Mouse (Mus musculus): ENCODE data around the gene Aldoc.

Gene Aldoc

DNA sequence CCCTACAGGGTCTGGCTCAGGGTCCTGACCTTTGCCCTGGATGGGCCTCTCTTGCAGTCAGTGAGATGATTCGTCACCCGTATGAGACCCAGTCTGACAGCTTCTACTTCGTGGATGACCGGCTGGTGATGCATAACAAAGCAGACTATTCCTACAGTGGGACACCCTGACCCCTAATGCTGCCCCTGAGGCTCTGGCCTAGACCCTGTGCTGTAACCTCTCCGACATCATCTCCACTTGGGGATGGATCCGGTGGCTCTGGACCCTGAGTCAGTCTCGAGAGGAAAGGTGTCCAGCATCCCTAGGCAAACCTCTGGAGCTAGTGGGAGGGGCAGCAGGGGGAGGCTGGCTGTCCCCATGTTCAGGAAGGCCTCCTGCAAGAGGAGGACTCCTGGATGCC lies 25.7 kb downstream of the Aldoc start:
- Histone ChIP-seq H3K36me3 (ENCODE audit: insufficient read depth, low read length) (peaks cover 24% of the 10 kb centered on the region), H3K4me3 (replicated peaks; ENCODE audit: low read length) (no peak overlapping the region), H3K27me3 (ENCODE audit: insufficient read depth, low read length) (no peaks in the 10 kb centered on the region), H3K9me3 (ENCODE audit: low read length) (no peaks in the 10 kb centered on the region), H3K4me1 (replicated peaks; ENCODE audit: low read depth, low read length) (peaks cover 63% of the 10 kb centered on the region)
- TF ChIP-seq POU5F1 (IDR thresholded peaks at IDR 0.05; ENCODE audit: borderline replicate concordance, low read length), result no peak
- no peak for TF ChIP-seq NANOG (IDR thresholded peaks at IDR 0.05; ENCODE audit: borderline replicate concordance, low read length)
- TF ChIP-seq CTCF (conservative IDR thresholded peaks at IDR 0.05; ENCODE audit: low read length), result no peak

GRCm38 (mm10) chr11:78349441-78350358 lies 26.9 kb downstream of the Aldoc start:
- Histone ChIP-seq H3K36me3 (ENCODE audit: insufficient read depth, low read length) (peaks cover 24% of the 10 kb centered on the region), H3K4me1 (replicated peaks; ENCODE audit: low read depth, low read length) (peaks cover 54% of the 10 kb centered on the region), H3K4me3 (replicated peaks; ENCODE audit: low read length) (no peak overlapping the region), H3K9me3 (ENCODE audit: low read length) (no peaks in the 10 kb centered on the region), H3K27me3 (ENCODE audit: insufficient read depth, low read length) (no peaks in the 10 kb centered on the region)
- TF ChIP-seq POU5F1 (IDR thresholded peaks at IDR 0.05; ENCODE audit: borderline replicate concordance, low read length) (no peak), CTCF (conservative IDR thresholded peaks at IDR 0.05; ENCODE audit: low read length) (no peak), NANOG (IDR thresholded peaks at IDR 0.05; ENCODE audit: borderline replicate concordance, low read length) (no peak)

GRCm38 (mm10) chr11:78353081-78353480 lies 30.3 kb downstream of the Aldoc start:
- Histone ChIP-seq H3K36me3 (ENCODE audit: insufficient read depth, low read length) (peaks cover 15% of the 10 kb centered on the region), H3K4me3 (replicated peaks; ENCODE audit: low read length) (no peak overlapping the region), H3K27me3 (ENCODE audit: insufficient read depth, low read length) (no peaks in the 10 kb centered on the region), H3K9me3 (ENCODE audit: low read length) (no peaks in the 10 kb centered on the region), H3K4me1 (replicated peaks; ENCODE audit: low read depth, low read length) (peaks cover 29% of the 10 kb centered on the region)
- TF ChIP-seq POU5F1 (IDR thresholded peaks at IDR 0.05; ENCODE audit: borderline replicate concordance, low read length) (no peak), CTCF (conservative IDR thresholded peaks at IDR 0.05; ENCODE audit: low read length) (no peak), NANOG (IDR thresholded peaks at IDR 0.05; ENCODE audit: borderline replicate concordance, low read length) (no peak)

GRCm38 (mm10) chr11:78354905-78355304 lies 32.1 kb downstream of the Aldoc start:
- Histone ChIP-seq H3K27me3 (ENCODE audit: insufficient read depth, low read length) (no peaks in the 10 kb centered on the region), H3K4me3 (replicated peaks; ENCODE audit: low read length) (no peak overlapping the region), H3K36me3 (ENCODE audit: insufficient read depth, low read length) (no peaks in the 10 kb centered on the region), H3K9me3 (ENCODE audit: low read length) (no peaks in the 10 kb centered on the region), H3K4me1 (replicated peaks; ENCODE audit: low read depth, low read length) (peaks cover 39% of the 10 kb centered on the region)
- no peak for TF ChIP-seq POU5F1 (IDR thresholded peaks at IDR 0.05; ENCODE audit: borderline replicate concordance, low read length)

DNA sequence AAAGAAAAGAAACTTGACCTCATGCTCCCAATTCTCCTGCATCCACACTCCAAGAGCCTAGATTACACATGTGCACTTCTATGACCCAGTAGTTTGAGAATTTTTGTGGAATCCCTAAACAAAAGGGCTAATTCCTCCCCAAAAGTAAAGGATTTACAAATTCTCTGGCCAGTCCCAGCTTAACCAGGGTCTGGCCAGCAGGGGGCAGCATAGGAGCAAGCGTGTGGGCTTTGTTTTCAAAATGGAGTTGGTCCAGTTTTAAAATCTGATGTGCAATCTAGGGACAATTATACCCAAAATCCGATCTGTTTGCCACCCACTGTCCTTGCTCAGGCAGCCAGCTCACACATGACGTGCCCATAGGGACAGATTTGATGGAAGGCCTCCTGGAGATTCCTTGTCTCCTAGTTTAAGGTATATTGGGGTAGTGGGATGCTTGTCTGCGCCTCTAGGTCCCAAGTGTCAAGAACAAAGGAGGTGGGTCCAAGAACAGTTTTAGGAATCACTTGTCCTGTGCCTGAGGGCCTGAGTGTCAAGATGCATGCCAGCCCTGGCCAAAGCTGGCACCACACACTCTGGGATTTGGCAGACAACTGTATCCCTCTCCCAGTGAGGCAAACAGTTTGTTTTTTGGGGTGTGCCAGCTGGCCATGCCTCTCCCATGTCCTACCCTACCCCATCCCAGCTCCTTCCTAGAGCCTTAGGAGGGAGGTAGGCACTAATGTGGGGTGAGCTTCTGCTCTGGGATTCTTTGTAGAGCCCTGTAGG lies 32.9 kb downstream of the Aldoc start:
- Histone ChIP-seq H3K4me3 (replicated peaks; ENCODE audit: low read length) (no peak overlapping the region), H3K36me3 (ENCODE audit: insufficient read depth, low read length) (no peaks in the 10 kb centered on the region), H3K4me1 (replicated peaks; ENCODE audit: low read depth, low read length) (peaks cover 46% of the 10 kb centered on the region), H3K27me3 (ENCODE audit: insufficient read depth, low read length) (no peaks in the 10 kb centered on the region), H3K9me3 (ENCODE audit: low read length) (no peaks in the 10 kb centered on the region)
- TF ChIP-seq CTCF (conservative IDR thresholded peaks at IDR 0.05; ENCODE audit: low read length) (peak; percentile 94), NANOG (IDR thresholded peaks at IDR 0.05; ENCODE audit: borderline replicate concordance, low read length) (no peak), POU5F1 (IDR thresholded peaks at IDR 0.05; ENCODE audit: borderline replicate concordance, low read length) (no peak)

DNA sequence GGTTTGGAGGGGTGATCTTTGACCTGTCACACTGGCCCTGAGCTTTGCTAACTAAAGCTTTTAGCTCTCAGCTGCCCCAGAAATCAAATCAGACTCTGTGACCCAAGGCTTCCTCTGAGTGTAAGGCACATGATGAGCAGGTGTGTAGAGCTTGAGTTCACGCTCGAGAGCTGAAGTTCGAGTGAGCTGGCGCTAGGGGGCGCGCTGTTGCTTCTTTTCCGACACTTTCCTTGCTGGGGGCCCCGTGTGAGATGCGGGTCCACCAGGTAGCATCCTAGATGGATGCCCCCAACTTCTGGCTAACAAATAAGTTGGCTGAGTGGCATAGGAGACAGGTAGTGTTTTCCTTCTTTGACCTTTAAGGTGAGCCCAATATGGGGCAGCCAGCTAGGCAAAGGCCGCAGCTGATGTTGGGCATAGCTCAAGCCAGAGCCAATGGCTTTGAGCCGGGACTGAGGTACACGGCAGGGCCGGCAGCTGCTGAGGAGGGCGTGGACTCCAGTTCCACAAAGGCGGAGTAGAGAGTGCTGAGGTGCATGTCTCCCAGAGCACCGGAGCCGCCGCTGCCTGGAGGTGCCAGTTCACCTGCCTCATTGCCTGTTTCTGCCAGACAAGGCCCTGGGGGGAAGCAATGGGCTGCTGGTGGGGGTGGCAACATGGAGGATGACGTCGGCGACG lies 35.7 kb downstream of the Aldoc start:
- H3K27me3 ChIP-seq (ENCODE audit: insufficient read depth, low read length), result no peaks in the 10 kb centered on the region; the same call in 1 of the 2 replicates
- H3K9me3 ChIP-seq (ENCODE audit: low read length), result no peaks in the 10 kb centered on the region
- TF ChIP-seq NANOG (IDR thresholded peaks at IDR 0.05; ENCODE audit: borderline replicate concordance, low read length) (no peak), POU5F1 (IDR thresholded peaks at IDR 0.05; ENCODE audit: borderline replicate concordance, low read length) (no peak), CTCF (conservative IDR thresholded peaks at IDR 0.05; ENCODE audit: low read length) (peak; percentile 86)

GRCm38 (mm10) chr11:78360125-78360788 lies 37.5 kb downstream of the Aldoc start:
- TF ChIP-seq NANOG (IDR thresholded peaks at IDR 0.05; ENCODE audit: borderline replicate concordance, low read length), result no peak
- TF ChIP-seq CTCF (conservative IDR thresholded peaks at IDR 0.05; ENCODE audit: low read length), result peak; percentile 42
- Histone ChIP-seq H3K36me3 (ENCODE audit: insufficient read depth, low read length) (no peaks in the 10 kb centered on the region), H3K4me1 (replicated peaks; ENCODE audit: low read depth, low read length) (peaks cover 46% of the 10 kb centered on the region), H3K27me3 (ENCODE audit: insufficient read depth, low read length) (peaks cover 6% of the 10 kb centered on the region; the same call in 1 of the 2 replicates), H3K9me3 (ENCODE audit: low read length) (no peaks in the 10 kb centered on the region), H3K4me3 (replicated peaks; ENCODE audit: low read length) (peak overlapping the region; percentile 73)

More for the DNA sequence above, 35.7 kb downstream of the Aldoc start:
- H3K4me3 ChIP-seq (replicated peaks; ENCODE audit: low read length), result peak overlapping the region; percentile 73
- no peaks in the 10 kb centered on the region for H3K36me3 ChIP-seq (ENCODE audit: insufficient read depth, low read length)
- peaks cover 40% of the 10 kb centered on the region for H3K4me1 ChIP-seq (replicated peaks; ENCODE audit: low read depth, low read length)

- no peaks in the 10 kb centered on the region for H3K36me3 ChIP-seq (ENCODE audit: insufficient read depth, low read length)
- peaks cover 44% of the 10 kb centered on the region for H3K4me1 ChIP-seq (replicated peaks; ENCODE audit: low read depth, low read length)
- peaks cover 10% of the 10 kb centered on the region; the same call in 1 of the 2 replicates for H3K27me3 ChIP-seq (ENCODE audit: insufficient read depth, low read length)
- H3K4me3 ChIP-seq (replicated peaks; ENCODE audit: low read length), result peak overlapping the region; percentile 73; the same call in 1 of the 2 replicates
- TF ChIP-seq POU5F1 (IDR thresholded peaks at IDR 0.05; ENCODE audit: borderline replicate concordance, low read length), result no peak
- TF ChIP-seq CTCF (conservative IDR thresholded peaks at IDR 0.05; ENCODE audit: low read length), result no peak
- TF ChIP-seq NANOG (IDR thresholded peaks at IDR 0.05; ENCODE audit: borderline replicate concordance, low read length), result no peak
- no peaks in the 10 kb centered on the region for H3K9me3 ChIP-seq (ENCODE audit: low read length)
Observed at GRCm38 (mm10) chr11:78360789-78361131, 38.0 kb downstream of the Aldoc start.

Measured in E14TG2a.4 (cell line).